Mouse (Mus musculus) C2C12 (cell line): ENCODE data around the gene Chrne. TPM values are rescaled to one million over a fixed set of nuclear protein-coding genes. Genes with fewer than 3 reads are reported as not detected.

Experiments used
- H3K27me3 ChIP-seq: one replicate; pipeline ENCODE4 v1.6.1; 2011; ENCODE audit not compliant: control insufficient read depth, insufficient read depth, insufficient read length
- H3K36me3 ChIP-seq: one replicate; pipeline ENCODE4 v1.6.1; 2011; ENCODE audit not compliant: control insufficient read depth, insufficient read depth
- H3K4me3 ChIP-seq: one replicate; pipeline ENCODE4 v1.5.1; 2011; ENCODE audit warnings: mild to moderate bottlenecking, control low read depth; ENCODE audit not compliant: poor library complexity, insufficient read depth, severe bottlenecking
- H3K79me2 ChIP-seq: one replicate; pipeline ENCODE4 v1.6.1; 2011; ENCODE audit not compliant: control insufficient read depth, insufficient read depth
- H3K79me3 ChIP-seq: one replicate; pipeline ENCODE4 v1.6.1; 2011; ENCODE audit warnings: low read depth, control low read depth
- H3ac ChIP-seq: one replicate; pipeline ENCODE3; 2011; ENCODE audit warnings: low read depth; ENCODE audit not compliant: control insufficient read depth, insufficient read length
- CEBPB ChIP-seq: IDR thresholded peaks from one replicate; pipeline ENCODE4 v1.6.1; 2011; ENCODE audit warnings: low read depth, mild to moderate bottlenecking, control low read depth, moderate library complexity
- CTCF ChIP-seq: IDR thresholded peaks from one replicate; pipeline ENCODE4 v1.5.1; 2011; ENCODE audit not compliant: control insufficient read depth, insufficient read depth, insufficient read length
- FOSL1 ChIP-seq: IDR thresholded peaks from one replicate; pipeline ENCODE4 v1.8.0; 2011; ENCODE audit warnings: mild to moderate bottlenecking, low read length; ENCODE audit not compliant: poor library complexity, insufficient read depth, severe bottlenecking
- MAX ChIP-seq: IDR thresholded peaks from one replicate; pipeline ENCODE4 v1.6.1; 2011; ENCODE audit warnings: mild to moderate bottlenecking, control low read depth
- MYOD1 ChIP-seq: IDR thresholded peaks from one replicate; pipeline ENCODE4 v1.6.1; 2011; ENCODE audit warnings: low read depth; ENCODE audit not compliant: control insufficient read depth, insufficient read length
- MYOG ChIP-seq: IDR thresholded peaks from one replicate; pipeline ENCODE4 v1.6.1; 2011; ENCODE audit not compliant: control insufficient read depth, insufficient read length; ENCODE audit errors: extremely low read depth
- USF1 ChIP-seq: IDR thresholded peaks from one replicate; pipeline ENCODE4 v1.6.1; 2011; ENCODE audit warnings: low read depth, mild to moderate bottlenecking, control low read depth, moderate library complexity
- polyA plus RNA-seq: library from polyadenylated mRNA; unstranded; fragments of >200 nt; fragmentation: generic; extraction: Trizol; gene quantifications from one replicate; pipeline ENCODE4 v1.2.1, GENCODE M21; 2012; ENCODE audit warnings: missing spikeins

The Chrne gene
- polyA plus RNA-seq, 1 experiment, result 0.08 TPM

- no peak overlapping the region for H3K4me3 ChIP-seq
- no peak for TF ChIP-seq CTCF
- no peak for TF ChIP-seq CEBPB
- TF ChIP-seq MYOD1, result no peak
- no peak for TF ChIP-seq FOSL1
- H3K27me3 ChIP-seq, result no peaks in the 10 kb centered on the region
- H3ac ChIP-seq, result no peak overlapping the region
- H3K79me2 ChIP-seq, result peaks cover 64% of the 10 kb centered on the region
- peaks cover 62% of the 10 kb centered on the region for H3K36me3 ChIP-seq
- peaks cover 41% of the 10 kb centered on the region for H3K79me3 ChIP-seq
Observed at GRCm38 (mm10) chr11:70663957-70664356, 44.9 kb upstream of the Chrne start.

DNA sequence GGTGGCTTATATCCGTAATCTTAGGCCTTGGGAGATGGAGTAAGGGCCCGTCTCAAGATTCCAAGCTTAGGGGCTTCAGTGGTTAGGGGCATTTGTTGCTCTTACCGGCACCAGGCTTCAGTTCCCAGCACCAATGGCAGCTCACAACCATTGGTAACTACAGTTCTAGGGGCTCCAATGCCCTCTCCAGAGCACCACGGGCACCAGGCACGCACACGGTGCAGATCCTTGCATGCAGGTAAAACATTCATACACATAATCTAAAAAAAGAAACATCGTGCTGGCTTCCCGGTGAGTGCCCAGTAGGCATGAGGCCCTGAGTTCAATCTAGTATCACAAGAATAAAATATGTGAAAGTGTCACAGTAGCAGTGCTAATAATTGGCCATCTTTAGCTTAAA lies 44.1 kb upstream of the Chrne start:
- no peak overlapping the region for H3ac ChIP-seq
- TF ChIP-seq MYOD1 (no peak), CTCF (no peak), MAX (no peak), FOSL1 (no peak), USF1 (no peak), MYOG (no peak)
- no peaks in the 10 kb centered on the region for H3K27me3 ChIP-seq
- peaks cover 49% of the 10 kb centered on the region for H3K79me3 ChIP-seq
- H3K4me3 ChIP-seq, result no peak overlapping the region
- H3K79me2 ChIP-seq, result peaks cover 73% of the 10 kb centered on the region
- H3K36me3 ChIP-seq, result peaks cover 64% of the 10 kb centered on the region

GRCm38 (mm10) chr11:70660571-70660970 lies 41.6 kb upstream of the Chrne start:
- Histone ChIP-seq H3K4me3 (no peak overlapping the region), H3K79me2 (peaks cover 70% of the 10 kb centered on the region), H3K79me3 (peaks cover 46% of the 10 kb centered on the region), H3K27me3 (no peaks in the 10 kb centered on the region), H3K36me3 (peaks cover 64% of the 10 kb centered on the region), H3ac (no peak overlapping the region)
- no peak for TF ChIP-seq FOSL1
- TF ChIP-seq USF1, result no peak
- TF ChIP-seq MYOD1, result no peak
- TF ChIP-seq CEBPB, result no peak
- no peak for TF ChIP-seq MAX
- no peak for TF ChIP-seq CTCF
- no peak for TF ChIP-seq MYOG

- peak overlapping the region; percentile 55 for H3ac ChIP-seq
- peak overlapping the region; percentile 16 for H3K4me3 ChIP-seq
- peaks cover 46% of the 10 kb centered on the region for H3K79me3 ChIP-seq
- peak; percentile 11 for TF ChIP-seq MAX
- TF ChIP-seq FOSL1, result no peak
- peaks cover 76% of the 10 kb centered on the region for H3K79me2 ChIP-seq
- H3K36me3 ChIP-seq, result peaks cover 50% of the 10 kb centered on the region
- no peaks in the 10 kb centered on the region for H3K27me3 ChIP-seq
Observed at GRCm38 (mm10) chr11:70658942-70659341, 39.9 kb upstream of the Chrne start.

- Histone ChIP-seq H3K27me3 (no peaks in the 10 kb centered on the region), H3K36me3 (peaks cover 48% of the 10 kb centered on the region), H3K79me2 (peaks cover 80% of the 10 kb centered on the region), H3K4me3 (peak overlapping the region; percentile 99), H3K79me3 (peaks cover 50% of the 10 kb centered on the region), H3ac (peak overlapping the region; percentile 74)
- TF ChIP-seq MAX (peak; percentile 12), MYOG (no peak), CEBPB (no peak), USF1 (no peak), MYOD1 (peak; percentile 51), FOSL1 (no peak), CTCF (no peak)
Observed at GRCm38 (mm10) chr11:70658521-70658920, 39.5 kb upstream of the Chrne start.

DNA sequence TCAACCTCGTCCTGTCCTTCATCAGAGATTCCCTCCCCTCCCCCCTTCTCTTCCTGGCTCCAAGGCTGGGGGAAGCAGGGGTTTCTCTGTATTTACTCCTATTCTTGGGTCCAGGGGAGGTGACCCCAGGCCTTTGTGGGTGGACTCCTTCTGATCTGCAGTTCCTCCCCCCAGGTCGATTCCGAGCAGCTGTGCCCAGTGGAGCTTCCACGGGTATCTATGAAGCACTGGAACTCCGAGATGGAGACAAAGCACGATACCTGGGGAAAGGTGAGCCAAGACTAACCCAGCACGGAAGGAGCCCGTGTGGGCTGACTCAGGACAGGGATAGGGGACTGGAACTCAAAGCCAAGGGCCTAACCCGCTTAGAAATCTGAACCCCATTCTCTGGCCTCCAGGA lies 39.0 kb upstream of the Chrne start:
- H3K36me3 ChIP-seq, result peaks cover 50% of the 10 kb centered on the region
- peaks cover 85% of the 10 kb centered on the region for H3K79me2 ChIP-seq
- no peaks in the 10 kb centered on the region for H3K27me3 ChIP-seq
- peak overlapping the region; percentile 74 for H3ac ChIP-seq
- TF ChIP-seq MYOG, result no peak
- H3K79me3 ChIP-seq, result peaks cover 55% of the 10 kb centered on the region
- peak overlapping the region; percentile 99 for H3K4me3 ChIP-seq
